Mouse (Mus musculus): ENCODE results near the gene Mrps36. TPM values are rescaled to one million over a fixed set of nuclear protein-coding genes. Genes with fewer than 3 reads are reported as not detected.

Mrps36 gene
- polyA plus RNA-seq (2012; ENCODE audit: low replicate concordance), result 41.8 and 55.9 TPM in 2 replicates

GRCm38 (mm10) chr13:100744036-100744744, at the start of gene Mrps36:
TSS of gene Mrps36 (minus strand) at chr13:100744659.

GRCm38 (mm10) chr13:100786414-100786867, 42.0 kb upstream of the Mrps36 start, which contains the start of gene Ccnb1:
TSS of gene Ccnb1 (minus strand) at chr13:100786570.

GRCm38 (mm10) chr13:100775252-100776055, 31.0 kb upstream of the Mrps36 start, which contains the start of gene Cenph:
TSS of gene Cenph (minus strand) at chr13:100775899.

GRCm38 (mm10) chr13:100730861-100731176, 13.6 kb downstream of the Mrps36 start, which contains the start of gene Cdk7:
TSS of gene Cdk7 (minus strand) at chr13:100730939.

Other genes starting within 250 kb of the Mrps36 start
- 0.07 TPM in 1 of 2 replicates, not detected in the other for gene Ocln, start 191.9 kb downstream of the Mrps36 start, polyA plus RNA-seq (2012; ENCODE audit: low replicate concordance)
- 0.08 and 0.20 TPM in 2 replicates for gene Marveld2, start 127.7 kb downstream of the Mrps36 start, polyA plus RNA-seq (2012; ENCODE audit: low replicate concordance)
- 13.4 and 23.8 TPM in 2 replicates for gene Ak6, start 93.7 kb downstream of the Mrps36 start, polyA plus RNA-seq (2012; ENCODE audit: low replicate concordance)
- 16.3 and 17.7 TPM in 2 replicates for gene Rad17, start 93.6 kb downstream of the Mrps36 start, polyA plus RNA-seq (2012; ENCODE audit: low replicate concordance)
- gene Taf9, start 93.1 kb downstream of the Mrps36 start, polyA plus RNA-seq (2012; ENCODE audit: low replicate concordance), result 2.6 and 13.8 TPM in 2 replicates
- 0.13 TPM in 1 of 2 replicates, not detected in the other for gene Ccdc125, start 74.9 kb downstream of the Mrps36 start, polyA plus RNA-seq (2012; ENCODE audit: low replicate concordance)
- gene Cdk7, start 13.7 kb downstream of the Mrps36 start, polyA plus RNA-seq (2012; ENCODE audit: low replicate concordance), result 4.2 and 16.5 TPM in 2 replicates
- gene Cenph, start 31.2 kb upstream of the Mrps36 start, polyA plus RNA-seq (2012; ENCODE audit: low replicate concordance), result 6.5 and 15.5 TPM in 2 replicates
- 2.7 and 4.5 TPM in 2 replicates for gene Ccnb1, start 41.9 kb upstream of the Mrps36 start, polyA plus RNA-seq (2012; ENCODE audit: low replicate concordance)
- 5.0 and 11.3 TPM in 2 replicates for gene Slc30a5, start 88.8 kb upstream of the Mrps36 start, polyA plus RNA-seq (2012; ENCODE audit: low replicate concordance)